Mouse (Mus musculus): Measurements from ENCODE around the gene Osbpl3. TPM values are rescaled to one million over a fixed set of nuclear protein-coding genes. Genes with fewer than 3 reads are reported as not detected.
A peak's percentile ranks its signal among the peaks of the same experiment; 100 is the strongest.

Osbpl3 gene
- total and polyA plus RNA-seq, 2 experiments from 2014 or later = 3.6 to 5.6 TPM

DNA sequence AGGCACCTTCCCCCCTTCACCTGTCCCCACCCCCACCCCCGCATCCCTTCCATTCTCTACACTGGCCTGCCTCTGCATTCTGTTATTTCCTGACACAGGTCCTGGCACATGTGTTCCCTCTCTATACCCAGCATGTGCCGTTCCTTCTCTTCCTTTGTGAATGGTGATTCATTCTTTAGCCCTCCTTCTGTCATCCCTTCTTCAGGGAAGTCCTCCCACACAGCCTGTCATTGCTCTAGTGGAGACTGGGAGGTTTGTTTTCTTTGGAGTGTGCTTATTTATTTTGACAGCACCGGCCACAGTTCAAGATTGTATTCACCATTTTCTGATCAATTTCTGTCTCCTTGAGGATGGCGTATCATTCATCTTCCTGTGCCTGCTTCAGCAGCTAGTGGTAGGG lies 6.0 kb upstream of the Osbpl3 start:
- Histone ChIP-seq H3K9me3 (ENCODE audit: low read length) (no peaks in the 10 kb centered on the region), H3K4me1 (ENCODE audit: insufficient read depth, low read length) (no peaks in the 10 kb centered on the region), H3K36me3 (ENCODE audit: insufficient read depth, low read length) (no peaks in the 10 kb centered on the region), H3K27ac (no peak overlapping the region), H3K9ac (replicated peaks; ENCODE audit: low read length) (no peak overlapping the region), H3K4me3 (ENCODE audit: low read length) (no peak overlapping the region), H3K27me3 (ENCODE audit: insufficient read depth, low read length) (no peaks in the 10 kb centered on the region), H3K4me2 (ENCODE audit: low read depth, low read length) (no peak overlapping the region)
- DNase-seq (ENCODE audit: low spot score) (no peak), ATAC-seq (no peak)
- no peak for TF ChIP-seq CTCF (IDR thresholded peaks at IDR 0.05; ENCODE audit: low read depth)
- 78% methylated on average over 4 of the region's 4 CpGs for WGBS

DNA sequence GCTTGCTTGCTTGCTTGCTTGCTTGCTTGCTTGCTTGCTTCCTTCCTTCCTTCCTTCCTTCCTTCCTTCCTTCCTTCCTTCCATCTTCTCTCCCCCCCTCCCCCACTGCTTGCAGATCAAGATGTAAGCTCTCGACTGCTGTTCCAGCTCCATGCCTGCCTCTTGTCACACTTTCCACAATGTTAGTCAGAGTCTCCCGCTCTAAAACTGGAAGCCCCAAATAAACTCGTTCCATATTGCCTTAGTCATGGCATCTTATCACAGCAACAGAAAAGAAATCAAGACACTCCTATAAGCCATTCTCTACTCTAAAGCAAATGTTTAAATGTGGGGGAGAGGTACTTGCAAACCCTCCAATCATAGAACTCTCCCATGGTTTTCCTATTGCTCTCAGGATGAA lies 5.6 kb upstream of the Osbpl3 start:
- H3K36me3 ChIP-seq (ENCODE audit: insufficient read depth, low read length) = no peaks in the 10 kb centered on the region
- DNase-seq (ENCODE audit: low spot score) (no peak), ATAC-seq (no peak)
- no peak overlapping the region for H3K4me2 ChIP-seq (ENCODE audit: low read depth, low read length)
- no peak overlapping the region for H3K4me3 ChIP-seq (ENCODE audit: low read length)
- no peak overlapping the region for H3K27ac ChIP-seq
- H3K9me3 ChIP-seq (ENCODE audit: low read length) = no peaks in the 10 kb centered on the region
- no peak for TF ChIP-seq CTCF (IDR thresholded peaks at IDR 0.05; ENCODE audit: low read depth)
- 88% methylated on average over 3 of the region's 3 CpGs for WGBS
- H3K4me1 ChIP-seq (ENCODE audit: insufficient read depth, low read length) = peaks cover 2% of the 10 kb centered on the region; the same call in 1 of the 2 replicates
- no peaks in the 10 kb centered on the region for H3K27me3 ChIP-seq (ENCODE audit: insufficient read depth, low read length)
- no peak overlapping the region for H3K9ac ChIP-seq (replicated peaks; ENCODE audit: low read length)

DNA sequence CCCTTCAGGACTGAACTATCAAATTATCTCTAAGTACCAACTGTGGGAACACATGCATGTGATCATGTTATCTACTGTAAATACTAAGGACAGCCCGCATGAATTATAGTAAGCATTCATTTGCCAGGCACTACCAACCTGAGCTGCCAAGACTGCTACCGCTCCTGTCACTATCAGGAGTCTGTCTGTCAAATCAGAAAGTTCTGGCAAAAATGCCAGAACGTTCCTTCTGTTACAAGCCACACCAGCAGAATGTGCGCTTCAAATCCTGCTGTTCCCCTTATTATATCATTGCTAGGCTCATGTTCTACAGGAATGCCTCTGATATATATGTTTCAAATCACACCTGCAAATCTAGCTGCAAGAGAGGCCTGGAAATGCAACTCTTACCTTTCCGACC lies 4.6 kb upstream of the Osbpl3 start:
- 83% methylated on average over 5 of the region's 5 CpGs for WGBS
- H3K27me3 ChIP-seq (ENCODE audit: insufficient read depth, low read length) = no peaks in the 10 kb centered on the region

DNA sequence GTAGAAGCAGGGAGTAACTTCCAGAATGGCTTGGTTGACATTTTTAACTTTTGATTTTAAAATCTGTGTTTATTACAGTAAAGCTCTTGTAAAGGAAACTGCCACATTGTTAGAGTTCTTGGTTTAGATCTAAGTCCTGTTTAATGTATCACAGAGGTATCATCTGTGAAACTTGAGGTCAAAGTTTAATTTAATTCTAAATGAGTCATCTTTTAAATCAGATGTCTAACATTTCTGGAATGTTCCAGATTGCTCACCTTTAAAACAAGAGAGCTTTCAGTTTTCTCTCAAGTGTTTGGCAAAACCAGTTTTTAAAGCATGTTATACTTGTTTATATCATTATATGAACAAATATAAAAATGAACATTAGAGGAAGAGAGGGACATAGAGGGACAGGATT lies 4.2 kb upstream of the Osbpl3 start:
- Histone ChIP-seq H3K27ac (no peak overlapping the region), H3K9me3 (ENCODE audit: low read length) (no peaks in the 10 kb centered on the region), H3K4me1 (ENCODE audit: insufficient read depth, low read length) (peaks cover 7% of the 10 kb centered on the region; the same call in 1 of the 2 replicates), H3K27me3 (ENCODE audit: insufficient read depth, low read length) (no peaks in the 10 kb centered on the region), H3K9ac (replicated peaks; ENCODE audit: low read length) (no peak overlapping the region), H3K4me3 (ENCODE audit: low read length) (no peak overlapping the region), H3K4me2 (ENCODE audit: low read depth, low read length) (no peak overlapping the region), H3K36me3 (ENCODE audit: insufficient read depth, low read length) (no peaks in the 10 kb centered on the region)
- no peak for TF ChIP-seq CTCF (IDR thresholded peaks at IDR 0.05; ENCODE audit: low read depth)
- no peak for ATAC-seq
- no peak for DNase-seq (ENCODE audit: low spot score)

More for the DNA sequence above, 4.6 kb upstream of the Osbpl3 start:
- Histone ChIP-seq H3K27ac (no peak overlapping the region), H3K9me3 (ENCODE audit: low read length) (no peaks in the 10 kb centered on the region), H3K9ac (replicated peaks; ENCODE audit: low read length) (no peak overlapping the region), H3K4me2 (ENCODE audit: low read depth, low read length) (no peak overlapping the region), H3K36me3 (ENCODE audit: insufficient read depth, low read length) (no peaks in the 10 kb centered on the region), H3K4me3 (ENCODE audit: low read length) (no peak overlapping the region), H3K4me1 (ENCODE audit: insufficient read depth, low read length) (peaks cover 7% of the 10 kb centered on the region; the same call in 1 of the 2 replicates)
- DNase-seq (ENCODE audit: low spot score) (no peak), ATAC-seq (no peak)
- TF ChIP-seq CTCF (IDR thresholded peaks at IDR 0.05; ENCODE audit: low read depth) = no peak

DNA sequence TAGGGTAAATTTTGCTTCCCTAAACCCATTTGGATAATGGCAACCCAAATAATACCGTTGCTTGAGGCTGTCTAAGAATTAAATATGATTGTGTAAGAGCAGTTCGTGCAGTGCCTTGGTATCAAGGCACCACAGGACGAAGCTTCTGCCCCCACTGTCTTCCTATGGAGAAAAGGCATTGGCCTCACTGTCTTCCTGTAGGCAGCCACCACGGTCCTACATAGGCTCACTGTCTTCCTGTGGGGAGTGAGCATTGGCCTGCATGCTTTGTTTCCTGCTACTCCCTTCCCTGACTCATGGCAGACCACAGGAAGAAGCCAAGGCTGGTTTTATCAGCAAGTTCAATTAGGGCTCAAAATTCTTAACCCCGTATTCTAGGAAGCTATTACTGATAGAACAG lies 3.3 kb upstream of the Osbpl3 start:
- Histone ChIP-seq H3K4me3 (ENCODE audit: low read length) (no peak overlapping the region), H3K27me3 (ENCODE audit: insufficient read depth, low read length) (no peaks in the 10 kb centered on the region), H3K9me3 (ENCODE audit: low read length) (no peaks in the 10 kb centered on the region), H3K4me2 (ENCODE audit: low read depth, low read length) (no peak overlapping the region), H3K36me3 (ENCODE audit: insufficient read depth, low read length) (no peaks in the 10 kb centered on the region), H3K9ac (replicated peaks; ENCODE audit: low read length) (no peak overlapping the region), H3K4me1 (ENCODE audit: insufficient read depth, low read length) (peaks cover 10% of the 10 kb centered on the region; the same call in 1 of the 2 replicates), H3K27ac (no peak overlapping the region)
- TF ChIP-seq CTCF (IDR thresholded peaks at IDR 0.05; ENCODE audit: low read depth) = no peak
- ATAC-seq (no peak), DNase-seq (ENCODE audit: low spot score) (no peak)
- 83% methylated on average over 5 of the region's 5 CpGs for WGBS

DNA sequence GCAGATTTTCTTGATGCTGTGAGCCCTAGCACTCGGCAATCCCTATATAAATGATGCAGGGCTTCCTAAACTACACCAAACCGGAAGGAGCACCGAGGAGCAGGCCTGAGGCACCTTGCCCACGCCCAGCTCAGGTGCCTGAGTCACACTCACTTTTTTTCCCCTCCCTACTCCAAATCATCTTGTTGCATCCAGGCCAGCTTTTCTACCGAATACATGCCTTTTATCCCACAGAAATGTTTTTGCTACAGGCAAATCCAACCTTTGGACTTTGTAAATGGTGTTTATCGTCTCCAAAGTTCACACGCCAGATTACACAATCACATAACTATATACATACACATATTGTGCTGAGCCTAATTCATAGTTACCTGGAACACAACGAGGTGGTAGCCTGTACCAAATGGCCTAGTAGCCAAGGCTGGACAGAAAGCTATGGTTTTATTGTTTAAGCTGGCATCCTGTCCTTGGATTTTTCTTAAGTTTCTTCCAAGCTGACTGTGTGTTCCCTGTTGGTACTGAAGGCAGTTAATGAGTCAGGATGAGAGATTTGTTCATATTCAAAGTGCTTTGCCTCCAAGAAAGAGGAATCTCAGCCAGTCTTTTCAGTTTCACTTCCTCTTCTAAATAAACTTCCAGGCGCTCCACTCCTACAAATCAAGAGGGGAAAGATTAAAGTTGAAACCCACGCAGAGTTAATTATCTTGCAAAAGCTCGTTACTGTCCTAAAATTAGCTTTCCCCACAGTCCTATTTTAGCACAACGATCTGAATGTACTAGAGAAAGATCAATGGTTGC lies 1.7 kb upstream of the Osbpl3 start:
- Histone ChIP-seq H3K36me3 (ENCODE audit: insufficient read depth, low read length) (no peaks in the 10 kb centered on the region), H3K27me3 (ENCODE audit: insufficient read depth, low read length) (no peaks in the 10 kb centered on the region), H3K27ac (no peak overlapping the region), H3K9me3 (ENCODE audit: low read length) (no peaks in the 10 kb centered on the region), H3K4me3 (ENCODE audit: low read length) (no peak overlapping the region), H3K9ac (replicated peaks; ENCODE audit: low read length) (no peak overlapping the region), H3K4me1 (ENCODE audit: insufficient read depth, low read length) (peaks cover 14% of the 10 kb centered on the region; the same call in 1 of the 2 replicates), H3K4me2 (ENCODE audit: low read depth, low read length) (no peak overlapping the region)
- ATAC-seq (no peak), DNase-seq (ENCODE audit: low spot score) (no peak)
- TF ChIP-seq CTCF (IDR thresholded peaks at IDR 0.05; ENCODE audit: low read depth) = no peak
- WGBS = 85% methylated on average over 12 of the region's 12 CpGs

DNA sequence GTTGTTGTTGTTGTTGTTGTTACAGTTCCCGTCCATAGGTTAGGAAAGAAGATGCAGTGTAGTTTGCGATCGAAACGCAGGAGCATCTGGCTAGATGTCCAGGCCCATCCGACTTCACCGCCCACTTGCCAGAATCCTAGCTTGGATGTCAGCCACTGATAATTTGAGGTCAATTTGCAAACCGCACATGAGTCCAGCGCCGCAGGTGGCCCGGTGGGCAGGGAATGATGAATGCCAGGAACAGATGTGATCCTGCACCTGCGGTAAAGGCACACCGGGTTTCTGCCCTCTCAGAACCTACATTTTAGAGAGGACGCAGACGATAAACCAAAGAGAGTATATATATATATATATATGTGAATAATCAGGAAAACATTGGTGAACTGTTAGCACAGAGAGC lies 705 bp upstream of the Osbpl3 start:
- ATAC-seq (no peak), DNase-seq (ENCODE audit: low spot score) (peak; percentile 16)
- no peaks in the 10 kb centered on the region for H3K36me3 ChIP-seq (ENCODE audit: insufficient read depth, low read length)
- H3K9ac ChIP-seq (replicated peaks; ENCODE audit: low read length) = no peak overlapping the region
- H3K4me2 ChIP-seq (ENCODE audit: low read depth, low read length) = peak overlapping the region; percentile 96
- no peaks in the 10 kb centered on the region for H3K27me3 ChIP-seq (ENCODE audit: insufficient read depth, low read length)
- peak overlapping the region; percentile 64 for H3K4me3 ChIP-seq (ENCODE audit: low read length)
- H3K4me1 ChIP-seq (ENCODE audit: insufficient read depth, low read length) = peaks cover 14% of the 10 kb centered on the region; the same call in 1 of the 2 replicates
- no peak overlapping the region for H3K27ac ChIP-seq
- H3K9me3 ChIP-seq (ENCODE audit: low read length) = no peaks in the 10 kb centered on the region
- no peak for TF ChIP-seq CTCF (IDR thresholded peaks at IDR 0.05; ENCODE audit: low read depth)
- 47% methylated on average over 14 of the region's 14 CpGs for WGBS

All from hindbrain, postnatal 0 days (tissue).